ENCODE assay signal across 8 mouse cellular contexts in the genomic region with DNA sequence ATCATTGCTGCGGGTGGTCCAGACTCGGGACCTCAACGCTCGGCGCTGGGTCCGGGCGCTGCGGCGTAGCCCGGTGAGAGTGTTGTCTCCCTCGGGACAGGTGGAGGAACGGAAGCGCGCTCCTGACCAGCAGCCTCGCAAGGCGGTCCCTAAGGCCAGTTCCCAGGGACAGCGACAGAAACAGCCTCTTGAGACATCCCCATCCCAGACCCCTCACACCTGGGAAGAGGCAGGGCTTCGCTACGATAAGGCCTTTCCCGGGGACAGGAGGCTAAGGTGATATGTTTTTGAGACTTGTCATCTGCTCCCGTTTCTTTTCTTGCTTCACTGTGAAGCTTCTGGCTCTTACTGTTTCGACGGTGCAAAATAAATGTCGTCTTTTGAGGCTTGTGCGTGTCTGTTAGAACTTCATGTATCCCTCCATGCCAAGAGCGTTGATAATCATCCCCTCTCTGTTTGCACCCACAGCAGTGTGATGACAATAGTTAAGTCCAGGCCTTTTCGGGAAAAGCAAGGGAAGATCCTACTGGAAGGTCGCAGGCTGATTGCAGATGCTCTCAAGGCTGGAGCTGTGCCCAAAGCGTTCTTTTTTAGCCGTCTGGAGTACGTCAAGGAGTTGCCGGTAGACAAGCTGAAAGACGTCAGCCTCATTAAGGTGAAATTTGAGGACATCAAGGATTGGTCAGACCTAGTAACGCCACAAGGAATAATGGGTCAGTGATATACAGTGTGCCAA. TPM values are rescaled to one million over a fixed set of nuclear protein-coding genes. Genes with fewer than 3 reads are reported as not detected.
DNase-seq lines count a peak whose midpoint lies in the region; ATAC-seq and TF ChIP-seq lines count a peak whose summit lies in the region.

No protein-coding gene starts in this region.

- peaks cover 29% of the 10 kb centered on the region for H3K4me1 ChIP-seq in heart, embryonic 13.5 days
- H3K4me1 ChIP-seq in G1E (ENCODE audit: insufficient read depth, low read depth, low read length) = peaks cover 28% of the 10 kb centered on the region
- H3K4me1 ChIP-seq in forebrain, embryonic 15.5 days = peaks cover 25% of the 10 kb centered on the region

- H3K9ac ChIP-seq in heart, embryonic 13.5 days = peak overlapping the region; percentile 94
- peak overlapping the region; percentile 93 for H3K9ac ChIP-seq in forebrain, embryonic 15.5 days (replicated peaks)

- no peaks in the 10 kb centered on the region for H3K9me3 ChIP-seq in heart, embryonic 13.5 days
- H3K9me3 ChIP-seq in G1E (replicated peaks) = no peaks in the 10 kb centered on the region
- H3K9me3 ChIP-seq in forebrain, embryonic 15.5 days = no peaks in the 10 kb centered on the region

- no peak for TF ChIP-seq CTCF in G1E (IDR thresholded peaks at IDR 0.05; ENCODE audit: low read depth, low read length)

- H3K79me2 ChIP-seq in macrophage (ENCODE audit: inconsistent target) = peaks cover 18% of the 10 kb centered on the region; the same call in 1 of the 2 replicates

- H3K4me2 ChIP-seq in heart, embryonic 13.5 days = peak overlapping the region; percentile 95
- peak overlapping the region; percentile 92 for H3K4me2 ChIP-seq in forebrain, embryonic 15.5 days (replicated peaks)

- H3K27ac ChIP-seq in heart, embryonic 13.5 days (replicated peaks) = peak overlapping the region; percentile 55; the same call in 1 of the 2 replicates
- H3K27ac ChIP-seq in forebrain, embryonic 15.5 days (replicated peaks) = peak overlapping the region; percentile 87; the same call in 1 of the 2 replicates
- 0 out of 2 replicates have a peak overlapping the region, but pooled peaks have one; percentile 5 for H3K27ac ChIP-seq in macrophage

- DNase-seq in heart, adult 9 months (ENCODE audit: low spot score in 2 of 2) = no peak
- DNase-seq in G1E (ENCODE audit: low spot score) = no peak
- no peak for DNase-seq in right cerebral cortex, postnatal 25 days
- DNase-seq in ovary, postnatal 36 days (ENCODE audit: low spot score) = no peak

- no peaks in the 10 kb centered on the region for H3K27me3 ChIP-seq in heart, embryonic 13.5 days (replicated peaks)
- H3K27me3 ChIP-seq in G1E (ENCODE audit: insufficient read depth, low read length) = no peaks in the 10 kb centered on the region
- H3K27me3 ChIP-seq in forebrain, embryonic 15.5 days = no peaks in the 10 kb centered on the region

- peaks cover 42% of the 10 kb centered on the region for H3K36me3 ChIP-seq in heart, embryonic 13.5 days
- H3K36me3 ChIP-seq in G1E (replicated peaks) (peaks cover 61% of the 10 kb centered on the region), macrophage (ENCODE audit: inconsistent target) (peaks cover 19% of the 10 kb centered on the region)
- peaks cover 18% of the 10 kb centered on the region for H3K36me3 ChIP-seq in forebrain, embryonic 15.5 days

- 2% methylated on average over 34 of the region's 34 CpGs for WGBS in heart, embryonic 13.5 days
- WGBS in forebrain, embryonic 15.5 days = 2% methylated on average over 34 of the region's 34 CpGs
- WGBS in macrophage (ENCODE audit: missing documents) = 10% methylated on average over 34 of the region's 34 CpGs

- peak overlapping the region; percentile 89 for H3K4me3 ChIP-seq in heart, embryonic 13.5 days
- peak overlapping the region; percentile 97 for H3K4me3 ChIP-seq in G1E (ENCODE audit: low read depth, low read length)
- H3K4me3 ChIP-seq in forebrain, embryonic 15.5 days = peak overlapping the region; percentile 73
- peak overlapping the region; percentile 81 for H3K4me3 ChIP-seq in macrophage (ENCODE audit: inconsistent target)

- no peak for ATAC-seq in heart, embryonic 13.5 days (ENCODE audit: extremely low read depth, insufficient number of reproducible peaks, low FRiP score, low TSS enrichment)
- no peak for ATAC-seq in G1E (ENCODE audit: extremely low read depth, insufficient number of reproducible peaks, low FRiP score, poor library complexity, severe bottlenecking)
- ATAC-seq in forebrain, embryonic 15.5 days (replicated peaks) = no peak
- ATAC-seq in activated CD4-positive, CD25-positive, alpha-beta regulatory T cell, adult 4 months = no peak

RNA-seq across cellular contexts. Expression of a gene that starts 0.5 kb away (rescaled TPM):
- polyA plus RNA-seq in heart, embryonic 13.5 days (2015; fragmentation: Nextera tagmentation; extraction: Ambion mirVana) = 114 and 126 TPM in 2 replicates
- total RNA-seq in G1E (2014; fragmentation: Nextera tagmentation) (61.4 and 62.4 TPM in 2 replicates), G1E (2017) (155 and 168 TPM in 2 replicates)
- polyA plus RNA-seq in G1E (2012) (5.6 and 5.8 TPM in 2 replicates), macrophage (2018) (50.3 to 72.9 TPM (median 66.8 TPM) in 3 replicates)
- 118 and 120 TPM in 2 replicates for polyA plus RNA-seq in forebrain, embryonic 15.5 days (2015; fragmentation: Nextera tagmentation; extraction: Ambion mirVana)
- 10 to 100 TPM in 16 of 26 experiments, 1 to 10 TPM in 10; 2.9 to 26.9 (median 12.6) TPM for total RNA-seq in macrophage (2018; cell fraction: chromatin; rRNA removed)
- total RNA-seq in macrophage (2018; cell fraction: cytosol; rRNA removed) = 10 to 100 TPM; 27.9 to 51.3 (median 38.2) TPM
- 10 to 100 TPM in 21 of 26 experiments, 1 to 10 TPM in 5; 5.9 to 27.3 (median 13.1) TPM for total RNA-seq in macrophage (2018; cell fraction: nucleus; rRNA removed)
- 10 to 100 TPM; 82.6 to 96.9 TPM for polyA plus RNA-seq in activated CD4-positive, CD25-positive, alpha-beta regulatory T cell, adult 4 months (2017; shearing (Covaris generic))

RNA-seq across cellular contexts. Expression of a gene that starts 0.5 kb away (rescaled TPM):
- 21.1 and 24.2 TPM in 2 replicates for polyA plus RNA-seq in heart, embryonic 13.5 days (2015; fragmentation: Nextera tagmentation; extraction: Ambion mirVana)
- total RNA-seq in G1E (2014; fragmentation: Nextera tagmentation) (10.7 and 10.8 TPM in 2 replicates), G1E (2017) (17.5 and 22.7 TPM in 2 replicates)
- polyA plus RNA-seq in G1E (2012) (13.3 and 13.5 TPM in 2 replicates), macrophage (2018) (3.0 to 9.3 TPM (median 4.1 TPM) in 3 replicates)
- 20.2 and 22.2 TPM in 2 replicates for polyA plus RNA-seq in forebrain, embryonic 15.5 days (2015; fragmentation: Nextera tagmentation; extraction: Ambion mirVana)
- total RNA-seq in macrophage (2018; cell fraction: chromatin; rRNA removed) = 10 to 100 TPM in 2 of 26 experiments, 1 to 10 TPM in 23, not detected in 1; 1.1 to 11.3 (median 4.1) TPM
- 1 to 10 TPM; 1.4 to 6.2 (median 3.9) TPM for total RNA-seq in macrophage (2018; cell fraction: cytosol; rRNA removed)
- 10 to 100 TPM in 2 of 26 experiments, 1 to 10 TPM in 22, under 1 TPM in 2; 0.69 to 14.2 (median 2.4) TPM for total RNA-seq in macrophage (2018; cell fraction: nucleus; rRNA removed)
- 10 to 100 TPM in 1 of 2 experiments, 1 to 10 TPM in 1; 9.3 to 14.0 TPM for polyA plus RNA-seq in activated CD4-positive, CD25-positive, alpha-beta regulatory T cell, adult 4 months (2017; shearing (Covaris generic))

RNA-seq across cellular contexts. Expression of a gene that starts 26.5 kb away (rescaled TPM):
- 20.0 and 23.9 TPM in 2 replicates for polyA plus RNA-seq in heart, embryonic 13.5 days (2015; fragmentation: Nextera tagmentation; extraction: Ambion mirVana)
- total RNA-seq in G1E (2014; fragmentation: Nextera tagmentation) (21.9 and 26.4 TPM in 2 replicates), G1E (2017) (19.1 and 20.7 TPM in 2 replicates)
- polyA plus RNA-seq in G1E (2012) (4.2 and 4.7 TPM in 2 replicates), macrophage (2018) (3.1 to 12.0 TPM (median 3.1 TPM) in 3 replicates)
- 18.1 and 18.7 TPM in 2 replicates for polyA plus RNA-seq in forebrain, embryonic 15.5 days (2015; fragmentation: Nextera tagmentation; extraction: Ambion mirVana)
- total RNA-seq in macrophage (2018; cell fraction: chromatin; rRNA removed) = 10 to 100 TPM in 4 of 26 experiments, 1 to 10 TPM in 15, under 1 TPM in 6, not detected in 1; 0.44 to 14.6 (median 2.6) TPM
- 10 to 100 TPM in 1 of 26 experiments, 1 to 10 TPM in 25; 1.6 to 11.1 (median 3.3) TPM for total RNA-seq in macrophage (2018; cell fraction: cytosol; rRNA removed)
- total RNA-seq in macrophage (2018; cell fraction: nucleus; rRNA removed) = 10 to 100 TPM in 2 of 26 experiments, 1 to 10 TPM in 23, not detected in 1; 1.1 to 14.3 (median 2.4) TPM
- 10 to 100 TPM in 1 of 2 experiments, 1 to 10 TPM in 1; 7.0 to 13.4 TPM for polyA plus RNA-seq in activated CD4-positive, CD25-positive, alpha-beta regulatory T cell, adult 4 months (2017; shearing (Covaris generic))

RNA-seq across cellular contexts. Expression of a gene that starts 26.6 kb away (rescaled TPM):
- 0.91 and 1.5 TPM in 2 replicates for polyA plus RNA-seq in heart, embryonic 13.5 days (2015; fragmentation: Nextera tagmentation; extraction: Ambion mirVana)
- total RNA-seq in G1E (2014; fragmentation: Nextera tagmentation) (not detected in 2 replicates), G1E (2017) (2.0 and 3.4 TPM in 2 replicates)
- polyA plus RNA-seq in G1E (2012) (0.16 and 0.25 TPM in 2 replicates), macrophage (2018) (not detected in 3 replicates)
- not detected in 2 replicates for polyA plus RNA-seq in forebrain, embryonic 15.5 days (2015; fragmentation: Nextera tagmentation; extraction: Ambion mirVana)
- total RNA-seq in macrophage (2018; cell fraction: chromatin; rRNA removed) = 1 to 10 TPM in 1 of 26 experiments, not detected in 25; 1.8 TPM
- total RNA-seq in macrophage (2018; cell fraction: cytosol; rRNA removed) = under 1 TPM in 17 of 26 experiments, not detected in 9; 0.19 to 0.99 (median 0.47) TPM
- total RNA-seq in macrophage (2018; cell fraction: nucleus; rRNA removed) = not detected
- not detected for polyA plus RNA-seq in activated CD4-positive, CD25-positive, alpha-beta regulatory T cell, adult 4 months (2017; shearing (Covaris generic))

Comparison
In these comparisons a context has a peak if more than half of its experiments do, and no peak if none do; other contexts are left out.
1. H3K27ac ChIP-seq: peak in every context shown above with its lines; median percentile 87 in forebrain, embryonic 15.5 days; 55 in heart, embryonic 13.5 days; 5 in macrophage.